Mouse (Mus musculus) C2C12 (cell line): ENCODE measurements around the gene Ywhab. TPM values are rescaled to one million over a fixed set of nuclear protein-coding genes. Genes with fewer than 3 reads are reported as not detected.

Experiments used
- H3K27me3 ChIP-seq: one replicate; pipeline ENCODE4 v1.6.1; 2011; ENCODE audit not compliant: control insufficient read depth, insufficient read depth, insufficient read length
- H3K36me3 ChIP-seq: one replicate; pipeline ENCODE4 v1.6.1; 2011; ENCODE audit not compliant: control insufficient read depth, insufficient read depth
- H3K4me3 ChIP-seq: one replicate; pipeline ENCODE4 v1.5.1; 2011; ENCODE audit warnings: mild to moderate bottlenecking, control low read depth; ENCODE audit not compliant: poor library complexity, insufficient read depth, severe bottlenecking
- H3K79me2 ChIP-seq: one replicate; pipeline ENCODE4 v1.6.1; 2011; ENCODE audit not compliant: control insufficient read depth, insufficient read depth
- H3K79me3 ChIP-seq: one replicate; pipeline ENCODE4 v1.6.1; 2011; ENCODE audit warnings: low read depth, control low read depth
- H3ac ChIP-seq: one replicate; pipeline ENCODE3; 2011; ENCODE audit warnings: low read depth; ENCODE audit not compliant: control insufficient read depth, insufficient read length
- CEBPB ChIP-seq: IDR thresholded peaks from one replicate; pipeline ENCODE4 v1.6.1; 2011; ENCODE audit warnings: low read depth, mild to moderate bottlenecking, control low read depth, moderate library complexity
- CTCF ChIP-seq: IDR thresholded peaks from one replicate; pipeline ENCODE4 v1.5.1; 2011; ENCODE audit not compliant: control insufficient read depth, insufficient read depth, insufficient read length
- FOSL1 ChIP-seq: IDR thresholded peaks from one replicate; pipeline ENCODE4 v1.8.0; 2011; ENCODE audit warnings: mild to moderate bottlenecking, low read length; ENCODE audit not compliant: poor library complexity, insufficient read depth, severe bottlenecking
- MAX ChIP-seq: IDR thresholded peaks from one replicate; pipeline ENCODE4 v1.6.1; 2011; ENCODE audit warnings: mild to moderate bottlenecking, control low read depth
- MYOD1 ChIP-seq: IDR thresholded peaks from one replicate; pipeline ENCODE4 v1.6.1; 2011; ENCODE audit warnings: low read depth; ENCODE audit not compliant: control insufficient read depth, insufficient read length
- MYOG ChIP-seq: IDR thresholded peaks from one replicate; pipeline ENCODE4 v1.6.1; 2011; ENCODE audit not compliant: control insufficient read depth, insufficient read length; ENCODE audit errors: extremely low read depth
- USF1 ChIP-seq: IDR thresholded peaks from one replicate; pipeline ENCODE4 v1.6.1; 2011; ENCODE audit warnings: low read depth, mild to moderate bottlenecking, control low read depth, moderate library complexity
- long read RNA-seq, 2 experiments: library from polyadenylated mRNA; unstranded; transcript quantifications; one replicate each; pipeline ENCODE4 v2.0.0; 2019 to 2020
- polyA plus RNA-seq: library from polyadenylated mRNA; unstranded; fragments of >200 nt; fragmentation: generic; extraction: Trizol; gene quantifications from one replicate; pipeline ENCODE4 v1.2.1, GENCODE M21; 2012; ENCODE audit warnings: missing spikeins

Gene Ywhab
- polyA plus RNA-seq = 114 TPM
- long read RNA-seq, experiment 1, transcript Ywhab-201 (6 exons, 3,013 nt) = major isoform, 207 of 248 reads
- long read RNA-seq, experiment 1, partial matches to known transcripts = 36 of 248 reads
- long read RNA-seq, experiment 1, other reads (novel, unspliced or antisense) = 5 of 248 reads
- long read RNA-seq, experiment 2, transcript Ywhab-201 (6 exons, 3,013 nt) = major isoform, 911 of 931 reads
- long read RNA-seq, experiment 2, partial matches to known transcripts = 12 of 931 reads
- long read RNA-seq, experiment 2, other reads (novel, unspliced or antisense) = 8 of 931 reads

DNA sequence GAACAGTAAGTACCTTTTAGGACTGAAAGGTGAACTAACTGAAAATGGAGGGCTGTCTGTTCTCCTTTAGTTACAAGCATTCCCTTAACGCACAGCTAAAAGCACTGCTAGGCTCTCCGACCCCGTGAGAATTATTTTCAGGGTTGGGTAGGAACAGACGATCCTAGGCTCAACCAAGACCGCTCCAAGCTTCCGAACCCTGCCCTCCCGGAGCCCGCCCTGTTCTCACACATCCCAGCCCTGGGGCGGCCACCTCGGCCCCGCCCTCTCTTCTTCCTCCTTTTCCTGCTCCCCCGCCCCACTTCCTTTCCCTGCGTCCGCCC lies at the start of gene Ywhab:
Gene Ywhab (plus strand): TSS at position 307 of the 323 bp plus-strand sequence.
- Histone ChIP-seq H3K4me3 (peak within 1 kb of the TSS; percentile 84), H3K27me3 (peaks cover 4% of the 10 kb centered on the region), H3K79me3 (peaks cover 43% of the 10 kb centered on the region), H3K36me3 (peaks cover 22% of the 10 kb centered on the region), H3K79me2 (peaks cover 45% of the 10 kb centered on the region), H3ac (peak within 1 kb of the TSS; percentile 96)
- TF ChIP-seq CEBPB (no peak), MYOD1 (no peak), CTCF (no peak), MYOG (no peak)

DNA sequence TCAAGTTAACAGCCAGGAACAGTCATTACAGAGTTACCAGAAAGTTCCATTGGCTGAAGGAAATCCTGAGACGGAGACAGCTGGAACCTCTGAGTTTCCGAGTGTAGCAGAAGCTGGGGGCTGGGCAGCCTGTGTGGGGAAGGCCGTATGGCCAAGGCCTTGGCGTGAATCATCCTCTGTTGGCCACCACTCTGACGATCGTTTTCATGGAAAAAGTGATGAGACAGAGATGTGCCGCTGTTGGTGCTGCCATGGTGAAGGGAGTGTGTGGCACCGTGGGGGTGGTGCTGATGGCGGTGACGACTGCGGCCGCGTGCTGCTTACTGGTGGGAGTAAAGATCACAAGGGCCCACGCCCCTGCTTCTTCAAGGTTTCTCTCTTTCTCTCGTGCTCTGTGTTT lies 48.5 kb upstream of the Ywhab start:
- peaks cover 50% of the 10 kb centered on the region for H3K27me3 ChIP-seq
- no peak overlapping the region for H3ac ChIP-seq
- no peaks in the 10 kb centered on the region for H3K36me3 ChIP-seq
- H3K4me3 ChIP-seq = no peak overlapping the region
- TF ChIP-seq MYOG (no peak), FOSL1 (no peak), MYOD1 (no peak), CEBPB (no peak), CTCF (no peak), MAX (no peak), USF1 (no peak)
- H3K79me2 ChIP-seq = no peaks in the 10 kb centered on the region
- H3K79me3 ChIP-seq = no peaks in the 10 kb centered on the region

DNA sequence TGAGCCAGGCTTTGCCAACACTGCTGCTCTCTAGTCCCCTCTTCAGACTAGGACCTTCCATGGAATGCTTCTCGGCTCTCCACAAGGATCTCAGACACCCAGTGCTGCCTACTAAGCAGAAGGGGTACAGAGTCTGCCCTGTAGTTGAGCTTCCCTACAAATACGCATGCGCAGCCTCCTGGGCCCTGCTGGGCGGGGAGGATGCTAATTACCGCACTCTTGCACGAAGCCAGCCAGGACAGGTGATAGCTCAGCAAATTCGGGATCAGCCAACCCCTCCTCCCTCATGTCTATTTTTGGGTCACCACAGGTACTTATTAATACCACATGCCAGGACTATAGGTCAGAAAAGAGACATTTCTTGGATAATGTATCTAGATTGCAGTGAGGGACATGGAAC lies 46.8 kb upstream of the Ywhab start:
- Histone ChIP-seq H3ac (no peak overlapping the region), H3K79me3 (no peaks in the 10 kb centered on the region), H3K4me3 (no peak overlapping the region), H3K27me3 (peaks cover 46% of the 10 kb centered on the region), H3K79me2 (no peaks in the 10 kb centered on the region), H3K36me3 (no peaks in the 10 kb centered on the region)
- TF ChIP-seq MAX = no peak
- TF ChIP-seq USF1 = no peak
- TF ChIP-seq FOSL1 = no peak
- TF ChIP-seq MYOG = no peak
- TF ChIP-seq CEBPB = no peak
- no peak for TF ChIP-seq CTCF
- no peak for TF ChIP-seq MYOD1

DNA sequence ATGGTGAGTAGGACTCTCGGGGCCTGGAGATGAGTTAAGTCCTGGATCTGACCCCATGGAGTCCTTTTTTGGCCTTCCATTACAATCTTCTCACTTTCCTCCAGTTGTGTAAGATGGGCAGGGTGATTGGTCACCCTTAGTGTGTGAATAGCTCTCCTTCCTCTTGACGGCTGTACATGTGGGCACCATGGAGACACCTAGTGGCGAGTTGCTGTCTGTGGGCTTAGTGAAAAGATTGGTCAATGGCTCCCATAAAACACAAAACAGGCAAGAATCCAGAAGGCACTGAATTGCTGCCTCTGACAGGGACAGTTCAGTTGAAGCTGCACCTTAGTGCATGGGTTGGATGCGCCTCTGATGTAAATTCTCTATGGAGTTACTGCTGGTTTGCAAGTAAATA lies 43.0 kb upstream of the Ywhab start:
- Histone ChIP-seq H3K79me3 (no peaks in the 10 kb centered on the region), H3K27me3 (peaks cover 43% of the 10 kb centered on the region)
- no peak for TF ChIP-seq CEBPB
- no peak for TF ChIP-seq MAX
- peak; percentile 40 for TF ChIP-seq CTCF

DNA sequence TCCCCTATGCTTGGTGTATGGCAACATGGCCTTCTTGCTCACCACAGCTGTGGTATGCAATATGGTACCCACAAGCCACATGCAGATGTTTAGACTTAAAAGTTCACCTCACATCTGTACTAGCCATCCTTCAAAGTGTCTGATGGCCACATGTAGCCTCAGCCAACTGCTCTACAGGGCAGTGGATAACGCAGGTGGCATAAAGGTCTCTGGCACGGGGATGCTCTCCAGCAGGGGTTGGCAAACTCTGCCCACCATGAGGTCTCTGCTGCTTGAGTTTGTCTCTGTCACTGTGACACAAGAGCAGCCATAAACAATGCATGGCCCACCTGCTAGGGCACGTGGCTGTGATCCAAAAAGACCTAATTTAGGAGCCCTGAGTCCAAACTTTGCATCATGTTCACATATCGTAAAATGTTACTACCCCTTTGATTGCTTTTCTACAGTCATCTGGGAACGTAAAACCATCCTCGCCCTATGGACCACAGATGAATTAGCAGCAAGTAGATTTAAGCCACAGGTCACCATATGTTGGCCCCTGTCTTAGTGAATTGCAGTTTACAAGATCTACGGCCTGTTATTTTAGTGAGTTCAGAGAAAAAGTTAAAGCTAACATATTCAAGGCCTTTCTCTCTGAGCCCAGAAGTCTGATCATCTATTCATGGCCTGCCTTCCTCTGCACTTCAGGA lies 41.0 kb upstream of the Ywhab start:
- H3K79me3 ChIP-seq = no peaks in the 10 kb centered on the region
- no peak overlapping the region for H3ac ChIP-seq
- H3K79me2 ChIP-seq = no peaks in the 10 kb centered on the region
- no peak for TF ChIP-seq MYOD1
- TF ChIP-seq MYOG = no peak
- TF ChIP-seq CTCF = no peak
- no peak for TF ChIP-seq CEBPB
- TF ChIP-seq USF1 = no peak
- TF ChIP-seq MAX = no peak
- no peak for TF ChIP-seq FOSL1
- no peaks in the 10 kb centered on the region for H3K36me3 ChIP-seq
- no peak overlapping the region for H3K4me3 ChIP-seq
- H3K27me3 ChIP-seq = peaks cover 24% of the 10 kb centered on the region

More for the DNA sequence above, 43.0 kb upstream of the Ywhab start:
- no peaks in the 10 kb centered on the region for H3K79me2 ChIP-seq
- H3ac ChIP-seq = no peak overlapping the region
- H3K36me3 ChIP-seq = no peaks in the 10 kb centered on the region
- H3K4me3 ChIP-seq = no peak overlapping the region
